Mouse (Mus musculus): ENCODE results near the gene Nrd1.

Gene Nrd1

GRCm38 (mm10) chr4:108999999-109000950, at the start of gene Nrd1:
TSS of gene Nrd1 (plus strand) at chr4:109000655.
- DNase-seq (ENCODE audit: extremely low spot score): peak; percentile 98

GRCm38 (mm10) chr4:108951663-108952062, 48.8 kb upstream of the Nrd1 start:
- DNase-seq (ENCODE audit: extremely low spot score): no peak

- DNase-seq (ENCODE audit: extremely low spot score): no peak
Measured at GRCm38 (mm10) chr4:108959696-108960095, 40.8 kb upstream of the Nrd1 start.

GRCm38 (mm10) chr4:108960619-108961460, 39.6 kb upstream of the Nrd1 start:
- DNase-seq (ENCODE audit: extremely low spot score): no peak

GRCm38 (mm10) chr4:108963017-108963416, 37.4 kb upstream of the Nrd1 start:
- no peak for DNase-seq (ENCODE audit: extremely low spot score)

- DNase-seq (ENCODE audit: extremely low spot score): no peak
Measured at GRCm38 (mm10) chr4:108969517-108969916, 30.9 kb upstream of the Nrd1 start.

- no peak for DNase-seq (ENCODE audit: extremely low spot score)
Measured at GRCm38 (mm10) chr4:108971054-108971453, 29.4 kb upstream of the Nrd1 start.

- DNase-seq (ENCODE audit: extremely low spot score): peak; percentile 35
Measured at GRCm38 (mm10) chr4:108976458-108977071, 23.9 kb upstream of the Nrd1 start.

- DNase-seq (ENCODE audit: extremely low spot score): no peak
Measured at GRCm38 (mm10) chr4:108986833-108987472, 13.5 kb upstream of the Nrd1 start.

GRCm38 (mm10) chr4:108987473-108987842, 13.0 kb upstream of the Nrd1 start:
- DNase-seq (ENCODE audit: extremely low spot score): no peak

GRCm38 (mm10) chr4:108989430-108989829, 11.0 kb upstream of the Nrd1 start:
- DNase-seq (ENCODE audit: extremely low spot score): no peak

- no peak for DNase-seq (ENCODE audit: extremely low spot score)
Measured at GRCm38 (mm10) chr4:108990032-108990431, 10.4 kb upstream of the Nrd1 start.

GRCm38 (mm10) chr4:108990571-108990970, 9.9 kb upstream of the Nrd1 start:
- DNase-seq (ENCODE audit: extremely low spot score): no peak

GRCm38 (mm10) chr4:108991811-108992210, 8.6 kb upstream of the Nrd1 start:
- no peak for DNase-seq (ENCODE audit: extremely low spot score)

GRCm38 (mm10) chr4:108992978-108993377, 7.5 kb upstream of the Nrd1 start:
- no peak for DNase-seq (ENCODE audit: extremely low spot score)

- no peak for DNase-seq (ENCODE audit: extremely low spot score)
Measured at GRCm38 (mm10) chr4:109000961-109001360, 506 bp downstream of the Nrd1 start.

GRCm38 (mm10) chr4:109008046-109008445, 7.6 kb downstream of the Nrd1 start:
- no peak for DNase-seq (ENCODE audit: extremely low spot score)

- DNase-seq (ENCODE audit: extremely low spot score): no peak
Measured at GRCm38 (mm10) chr4:109014091-109014490, 13.6 kb downstream of the Nrd1 start.

GRCm38 (mm10) chr4:109017441-109017840, 17.0 kb downstream of the Nrd1 start:
- DNase-seq (ENCODE audit: extremely low spot score): no peak

- no peak for DNase-seq (ENCODE audit: extremely low spot score)
Measured at GRCm38 (mm10) chr4:109019301-109019700, 18.8 kb downstream of the Nrd1 start.

- no peak for DNase-seq (ENCODE audit: extremely low spot score)
Measured at GRCm38 (mm10) chr4:109021976-109022375, 21.5 kb downstream of the Nrd1 start.

- DNase-seq (ENCODE audit: extremely low spot score): no peak
Measured at GRCm38 (mm10) chr4:109025061-109025460, 24.6 kb downstream of the Nrd1 start.
